Mouse (Mus musculus): ENCODE data around the gene Cnpy3.
A peak's percentile ranks its signal among the peaks of the same experiment; 100 is the strongest.
"Not testable (repeated sequence)": the region's sequence is repeated elsewhere in the genome, so short reads cannot be mapped to it uniquely, and the experiment has no call there.

Gene Cnpy3

GRCm38 (mm10) chr17:46751794-46752556 lies at the start of gene Cnpy3:
Gene Cnpy3 (minus strand): TSS chr17:46752214.
- peak; percentile 97 for DNase-seq

- DNase-seq = no peak
Observed at GRCm38 (mm10) chr17:46801761-46802160, 49.7 kb upstream of the Cnpy3 start.

- DNase-seq = no peak
Observed at GRCm38 (mm10) chr17:46799680-46800079, 47.7 kb upstream of the Cnpy3 start.

- DNase-seq = no peak
Observed at GRCm38 (mm10) chr17:46797386-46797785, 45.4 kb upstream of the Cnpy3 start.

- no peak for DNase-seq
Observed at GRCm38 (mm10) chr17:46796743-46797142, 44.7 kb upstream of the Cnpy3 start.

- DNase-seq = no peak
Observed at GRCm38 (mm10) chr17:46792963-46793362, 40.9 kb upstream of the Cnpy3 start.

GRCm38 (mm10) chr17:46787974-46788373 lies 36.0 kb upstream of the Cnpy3 start:
- DNase-seq = not testable (repeated sequence)

GRCm38 (mm10) chr17:46786952-46787351 lies 34.9 kb upstream of the Cnpy3 start:
- DNase-seq = no peak

- DNase-seq = no peak
Observed at GRCm38 (mm10) chr17:46783222-46783565, 31.2 kb upstream of the Cnpy3 start.

- peak; percentile 92 for DNase-seq
Observed at GRCm38 (mm10) chr17:46782341-46783221, 30.6 kb upstream of the Cnpy3 start, which contains the start of gene Rpl7l1. Gene Rpl7l1 (minus strand): TSS chr17:46782672.

- DNase-seq = no peak
Observed at GRCm38 (mm10) chr17:46781876-46782275, 29.9 kb upstream of the Cnpy3 start.

GRCm38 (mm10) chr17:46776087-46776486 lies 24.1 kb upstream of the Cnpy3 start:
- no peak for DNase-seq

- DNase-seq = no peak
Observed at GRCm38 (mm10) chr17:46775070-46775469, 23.1 kb upstream of the Cnpy3 start.

- DNase-seq = no peak
Observed at GRCm38 (mm10) chr17:46774131-46774472, 22.1 kb upstream of the Cnpy3 start.

- DNase-seq = no peak
Observed at GRCm38 (mm10) chr17:46773278-46774130, 21.5 kb upstream of the Cnpy3 start.

GRCm38 (mm10) chr17:46772404-46773277 lies 20.6 kb upstream of the Cnpy3 start, which contains the start of gene 2310039H08Rik:
Gene 2310039H08Rik (plus strand): TSS chr17:46772635.
- peak; percentile 85 for DNase-seq

GRCm38 (mm10) chr17:46772038-46772403 lies 20.0 kb upstream of the Cnpy3 start:
- no peak for DNase-seq

- DNase-seq = no peak
Observed at GRCm38 (mm10) chr17:46771616-46772015, 19.6 kb upstream of the Cnpy3 start.

GRCm38 (mm10) chr17:46771025-46771424 lies 19.0 kb upstream of the Cnpy3 start:
- DNase-seq = no peak

- DNase-seq = no peak
Observed at GRCm38 (mm10) chr17:46770546-46770945, 18.5 kb upstream of the Cnpy3 start.

GRCm38 (mm10) chr17:46767868-46768267 lies 15.9 kb upstream of the Cnpy3 start:
- DNase-seq = no peak

- DNase-seq = peak; percentile 70
Observed at GRCm38 (mm10) chr17:46764916-46765315, 12.9 kb upstream of the Cnpy3 start.
